In genomic region chr5:151174485-151175460, GRCm38 (mm10) we compare ENCODE assay signal across 9 mouse cellular contexts. TPM values are rescaled to one million over a fixed set of nuclear protein-coding genes. Genes with fewer than 3 reads are reported as not detected.
DNase-seq lines count a peak whose midpoint lies in the region; ATAC-seq and TF ChIP-seq lines count a peak whose summit lies in the region.
"Had no signal": no experiment of that assay in that cellular context is flagged by ENCODE, and none has a peak within 500 bp of the region (broad histone marks: within the 10 kb centered on the region; RNA-seq: fewer than 3 reads in every experiment).

No protein-coding gene starts in this region.

- no peak overlapping the region for H3K4me3 ChIP-seq in left cerebral cortex, adult 2 months
- no peak overlapping the region for H3K4me3 ChIP-seq in embryonic facial prominence, embryonic 14.5 days (ENCODE audit: low read depth, low read length)
- H3K4me3 ChIP-seq in heart, embryonic 12.5 days: no peak overlapping the region
- no peak overlapping the region for H3K4me3 ChIP-seq in forebrain, embryonic 15.5 days

- WGBS in embryonic facial prominence, embryonic 14.5 days: 43% methylated on average over 7 of the region's 7 CpGs
- WGBS in heart, embryonic 12.5 days: 57% methylated on average over 7 of the region's 7 CpGs
- WGBS in forebrain, embryonic 15.5 days: 74% methylated on average over 7 of the region's 7 CpGs

- DNase-seq in left cerebral cortex, adult 2 months (ENCODE audit: extremely low spot score in 1 of 2, low spot score in 2 of 2): no peak
- DNase-seq in left cerebral cortex, adult 8-10 months (ENCODE audit: low spot score in 2 of 2): no peak
- DNase-seq in embryonic facial prominence, embryonic 14.5 days (ENCODE audit: low spot score): no peak
- DNase-seq in lung, postnatal 10 days: peak; percentile 70
- no peak for DNase-seq in spleen, postnatal 10 days (ENCODE audit: low spot score in 2 of 2)
- DNase-seq: right cerebral cortex, postnatal 25 days had no signal

- H3K4me1 ChIP-seq in embryonic facial prominence, embryonic 14.5 days (ENCODE audit: control insufficient read depth, insufficient read depth, low read length): 0 out of 2 replicates have a peak, but pooled peaks cover 4% of the 10 kb centered on the region
- 0 out of 2 replicates have a peak, but pooled peaks cover 2% of the 10 kb centered on the region for H3K4me1 ChIP-seq in heart, embryonic 12.5 days (replicated peaks)
- no peaks in the 10 kb centered on the region for H3K4me1 ChIP-seq in forebrain, embryonic 15.5 days

- H3K36me3 ChIP-seq in embryonic facial prominence, embryonic 14.5 days (ENCODE audit: control insufficient read depth, insufficient read depth, low read length): no peaks in the 10 kb centered on the region
- no peaks in the 10 kb centered on the region for H3K36me3 ChIP-seq in heart, embryonic 12.5 days
- no peaks in the 10 kb centered on the region for H3K36me3 ChIP-seq in forebrain, embryonic 15.5 days

- H3K9me3 ChIP-seq in embryonic facial prominence, embryonic 14.5 days (ENCODE audit: control insufficient read depth, low read length): no peaks in the 10 kb centered on the region
- H3K9me3 ChIP-seq in heart, embryonic 12.5 days (replicated peaks): no peaks in the 10 kb centered on the region
- H3K9me3 ChIP-seq in forebrain, embryonic 15.5 days: no peaks in the 10 kb centered on the region

- intact Hi-C loops in left cerebral cortex, adult 2 months (cut with DNase I): no loop called here

- no peak for TF ChIP-seq CTCF in left cerebral cortex, adult 2 months (IDR thresholded peaks at IDR 0.05)

- peak overlapping the region; percentile 48 for H3K27ac ChIP-seq in left cerebral cortex, adult 2 months
- H3K27ac ChIP-seq in embryonic facial prominence, embryonic 14.5 days (replicated peaks; ENCODE audit: low read depth, low read length): 0 out of 2 replicates have a peak overlapping the region, but pooled peaks have one; percentile 11
- H3K27ac ChIP-seq in heart, embryonic 12.5 days (ENCODE audit: poor library complexity, severe bottlenecking): 0 out of 2 replicates have a peak overlapping the region, but pooled peaks have one; percentile 18
- no peak overlapping the region for H3K27ac ChIP-seq in forebrain, embryonic 15.5 days (replicated peaks)

- ATAC-seq in embryonic facial prominence, embryonic 14.5 days (ENCODE audit: low read depth): 0 out of 2 replicates have a peak, but pooled peaks have one; percentile 53
- ATAC-seq in heart, embryonic 12.5 days (ENCODE audit: insufficient number of reproducible peaks, low FRiP score): no peak
- no peak for ATAC-seq in forebrain, embryonic 15.5 days (replicated peaks)
- ATAC-seq: hindbrain, embryonic 16.5 days had no signal

- H3K27me3 ChIP-seq in embryonic facial prominence, embryonic 14.5 days (replicated peaks; ENCODE audit: control insufficient read depth, insufficient read depth, low read length): no peaks in the 10 kb centered on the region
- H3K27me3 ChIP-seq in heart, embryonic 12.5 days (replicated peaks): no peaks in the 10 kb centered on the region
- no peaks in the 10 kb centered on the region for H3K27me3 ChIP-seq in forebrain, embryonic 15.5 days

- H3K4me2 ChIP-seq in embryonic facial prominence, embryonic 14.5 days (ENCODE audit: low read depth, low read length): no peak overlapping the region
- no peak overlapping the region for H3K4me2 ChIP-seq in heart, embryonic 12.5 days
- H3K4me2 ChIP-seq in forebrain, embryonic 15.5 days (replicated peaks): no peak overlapping the region

- H3K9ac ChIP-seq in embryonic facial prominence, embryonic 14.5 days (ENCODE audit: low read depth, low read length): no peak overlapping the region
- H3K9ac ChIP-seq in heart, embryonic 12.5 days: no peak overlapping the region
- H3K9ac ChIP-seq in forebrain, embryonic 15.5 days (replicated peaks): no peak overlapping the region

RNA-seq across cellular contexts. Expression of gene Stard13, which starts 58.9 kb away (rescaled TPM):
- total RNA-seq in left cerebral cortex, adult 2 months (2021): 10 to 100 TPM; 10.6 to 18.4 TPM
- 10 to 100 TPM; 13.0 to 17.2 (median 14.3) TPM for total RNA-seq in left cerebral cortex, adult 8-10 months (2022)
- polyA plus RNA-seq in embryonic facial prominence, embryonic 14.5 days (2014; fragmentation: Nextera tagmentation; extraction: Ambion mirVana): 13.3 and 13.6 TPM in 2 replicates
- polyA plus RNA-seq in heart, embryonic 12.5 days (2016; fragmentation: Nextera tagmentation; extraction: Ambion mirVana): 3.2 and 4.1 TPM in 2 replicates
- 2.9 and 4.0 TPM in 2 replicates for polyA plus RNA-seq in forebrain, embryonic 15.5 days (2015; fragmentation: Nextera tagmentation; extraction: Ambion mirVana)
